Mouse (Mus musculus) c-Kit-positive CD71-negative TER-119-negative erythroid progenitor cells, embryonic 14.5 days (primary cell): ENCODE data around the gene Uqcrfs1.

ENCODE experiments used
- DNase-seq: peaks from one replicate; pipeline ENCODE4 v3.0.0-alpha.2; 2013; ENCODE audit warnings: low read depth

Gene Uqcrfs1

DNA sequence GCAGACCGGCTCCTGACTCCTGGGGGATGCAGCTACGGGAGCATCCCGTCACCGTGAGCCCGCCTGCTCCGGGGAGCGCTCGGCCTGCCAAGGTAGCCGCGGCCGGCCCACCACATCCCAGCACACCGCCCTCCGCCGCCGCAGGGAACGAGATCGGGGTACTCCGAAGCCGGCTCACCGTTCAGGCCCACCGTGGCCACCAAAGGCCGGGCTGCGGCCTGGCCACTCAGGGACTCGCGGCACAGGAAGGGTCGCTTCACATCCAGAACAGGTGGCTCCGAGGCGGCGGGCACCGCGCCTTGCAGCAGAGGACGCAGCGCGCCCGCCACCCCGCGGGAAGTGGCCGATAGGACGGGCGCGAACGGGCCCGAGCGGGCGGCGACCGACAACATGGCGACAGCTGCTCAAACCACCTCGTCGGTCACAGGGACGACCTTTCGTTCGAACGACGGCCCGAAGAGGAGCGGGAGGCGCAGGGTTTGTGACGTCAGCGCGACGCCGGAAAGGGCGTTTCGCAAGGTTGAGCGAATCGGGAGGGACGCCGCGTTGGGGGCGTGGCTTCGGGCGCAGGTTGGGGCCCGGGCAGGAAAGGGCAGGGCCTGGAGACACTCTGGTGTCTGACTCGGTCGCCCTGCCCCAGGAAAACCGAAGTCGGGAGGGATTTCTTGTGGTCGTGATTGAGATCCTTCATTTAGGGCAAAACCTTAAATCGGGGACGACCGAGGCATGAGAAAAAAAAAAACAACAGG, at the start of gene Uqcrfs1:
Uqcrfs1 (minus strand) TSS at position 507 of the 749 bp plus-strand sequence.
- DNase-seq: peak; percentile 94

DNA sequence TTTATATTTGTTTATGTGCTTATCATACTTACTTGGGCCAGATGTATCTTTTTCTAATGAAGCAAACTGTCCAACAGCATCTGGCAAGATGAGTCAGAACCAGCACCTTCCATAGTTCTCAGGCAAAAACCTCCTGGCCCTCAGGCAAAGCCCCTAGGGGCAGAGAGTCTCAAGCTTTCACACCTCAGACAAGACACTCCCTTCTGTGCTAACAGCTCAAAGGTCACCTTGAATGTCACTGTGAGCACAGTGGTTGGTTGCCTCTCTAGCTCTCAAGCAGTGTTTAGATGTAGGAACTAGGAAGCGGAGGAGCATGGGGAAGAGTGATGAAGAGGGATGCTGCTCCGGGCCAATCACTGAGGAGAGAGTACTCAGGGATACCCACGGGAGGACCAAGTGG, 40.6 kb upstream of the Uqcrfs1 start:
- no peak for DNase-seq

GRCm38 (mm10) chr13:30582541-30582940, 37.4 kb upstream of the Uqcrfs1 start:
- DNase-seq: no peak

- DNase-seq: no peak
These were observed 33.6 kb upstream of the Uqcrfs1 start for GRCm38 (mm10) chr13:30578806-30579205.

DNA sequence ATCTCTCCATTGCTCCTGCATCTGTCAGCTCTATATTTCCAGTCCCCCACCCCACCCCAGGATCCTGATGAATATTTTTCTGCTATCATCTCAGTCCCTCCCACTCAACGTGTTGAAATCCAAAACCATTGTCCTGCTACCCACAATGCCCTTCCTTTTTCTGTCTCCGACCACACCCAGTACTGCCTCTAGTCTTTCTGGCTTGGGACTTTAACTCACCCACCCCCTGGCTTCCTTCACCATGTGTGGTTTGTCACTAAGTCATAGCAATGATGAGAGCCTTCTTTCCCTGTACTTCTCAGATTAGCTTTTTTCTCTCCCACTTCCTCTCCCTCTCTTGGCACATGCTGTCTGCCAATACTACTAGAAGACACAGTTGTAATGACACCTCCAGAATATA, 31.7 kb upstream of the Uqcrfs1 start:
- DNase-seq: no peak

GRCm38 (mm10) chr13:30572971-30573370, 27.8 kb upstream of the Uqcrfs1 start:
- no peak for DNase-seq

GRCm38 (mm10) chr13:30570182-30570581, 25.0 kb upstream of the Uqcrfs1 start:
- DNase-seq: no peak

DNA sequence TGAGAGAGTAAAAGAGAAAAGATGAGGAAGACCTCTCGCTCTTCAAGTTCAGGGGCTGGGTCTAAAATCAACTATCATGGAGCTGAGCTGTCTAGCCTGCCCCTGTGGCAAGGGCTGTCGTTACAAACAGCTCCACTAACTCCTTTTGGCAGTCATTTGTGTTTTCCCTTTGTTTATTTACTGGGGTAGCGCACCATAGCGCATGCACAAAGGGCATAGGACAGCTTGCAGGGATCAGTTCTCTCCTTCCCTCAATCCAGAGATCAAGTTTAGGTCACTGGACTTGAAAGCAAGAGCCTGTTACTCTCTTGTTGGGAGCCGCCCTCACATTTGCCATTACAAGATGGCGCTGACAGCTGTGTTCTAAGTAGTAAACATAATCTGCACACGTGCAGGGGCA, 22.4 kb upstream of the Uqcrfs1 start:
- no peak for DNase-seq

- DNase-seq: peak; percentile 46
These were observed 21.6 kb upstream of the Uqcrfs1 start for GRCm38 (mm10) chr13:30566767-30567166.

- no peak for DNase-seq
These were observed 15.4 kb upstream of the Uqcrfs1 start for GRCm38 (mm10) chr13:30560603-30561002.

GRCm38 (mm10) chr13:30560052-30560451, 14.9 kb upstream of the Uqcrfs1 start:
- no peak for DNase-seq

DNA sequence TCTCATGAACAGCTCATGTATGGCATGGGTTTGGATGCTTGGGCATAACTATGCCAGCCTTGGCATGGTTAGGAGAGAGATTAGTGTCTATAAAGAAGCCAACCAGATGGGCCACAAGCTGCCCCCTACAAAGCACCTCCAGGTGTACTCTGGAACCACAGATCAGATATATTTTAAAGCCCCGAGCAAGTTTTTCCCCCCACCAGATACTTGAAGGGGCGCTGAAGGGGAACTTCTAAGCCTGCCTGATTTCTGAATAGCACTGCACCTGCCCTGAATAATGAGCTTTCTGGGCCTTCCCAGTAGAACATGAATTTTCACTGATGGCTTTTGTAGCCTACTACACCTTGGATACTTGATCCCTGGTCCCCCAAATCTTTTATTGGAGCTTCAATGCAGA, 12.6 kb upstream of the Uqcrfs1 start:
- no peak for DNase-seq

DNA sequence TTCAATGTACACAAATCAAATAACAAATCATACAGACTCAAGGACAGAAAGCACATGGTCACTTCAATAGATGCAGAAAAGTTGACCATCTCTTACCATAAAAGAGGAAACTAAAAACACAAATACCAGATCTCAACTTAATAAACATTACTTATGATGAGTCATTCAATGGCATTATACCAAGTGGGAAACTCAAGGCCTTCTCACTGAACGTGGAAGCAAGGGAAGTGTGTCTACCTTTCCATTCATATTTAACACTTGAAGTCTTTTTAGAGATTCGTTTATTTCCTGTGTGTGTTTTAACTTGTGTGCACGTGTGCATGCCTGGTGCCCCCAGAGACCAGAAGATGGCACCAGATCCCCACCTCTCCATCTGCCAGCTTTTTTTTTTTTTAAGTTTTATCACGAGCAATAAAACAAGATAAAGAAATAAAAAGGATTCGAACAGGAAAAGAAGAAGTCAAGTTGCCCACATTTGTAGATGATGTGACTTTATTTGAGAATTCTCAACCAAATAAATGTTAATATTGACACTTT, 8.0 kb upstream of the Uqcrfs1 start:
- no peak for DNase-seq

DNA sequence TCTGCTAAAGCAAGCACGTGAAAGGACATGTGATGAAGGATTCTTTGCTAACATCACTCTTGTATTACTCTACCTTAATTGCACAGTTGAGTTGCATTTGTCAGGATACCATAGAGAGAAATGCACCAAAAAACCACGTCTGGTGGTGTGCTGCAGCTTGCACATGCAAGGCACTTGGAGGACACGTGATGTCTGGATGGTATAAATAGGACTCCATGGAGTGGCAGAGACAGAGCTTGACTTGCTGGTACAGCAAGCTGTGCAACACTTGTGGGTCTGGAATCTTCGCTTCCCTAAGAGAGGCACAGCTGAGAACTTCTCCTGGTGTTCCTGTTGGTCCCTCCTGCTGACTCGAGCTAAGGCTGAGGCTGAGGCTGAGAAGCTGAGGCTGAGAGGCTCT, 4.2 kb upstream of the Uqcrfs1 start:
- no peak for DNase-seq

DNA sequence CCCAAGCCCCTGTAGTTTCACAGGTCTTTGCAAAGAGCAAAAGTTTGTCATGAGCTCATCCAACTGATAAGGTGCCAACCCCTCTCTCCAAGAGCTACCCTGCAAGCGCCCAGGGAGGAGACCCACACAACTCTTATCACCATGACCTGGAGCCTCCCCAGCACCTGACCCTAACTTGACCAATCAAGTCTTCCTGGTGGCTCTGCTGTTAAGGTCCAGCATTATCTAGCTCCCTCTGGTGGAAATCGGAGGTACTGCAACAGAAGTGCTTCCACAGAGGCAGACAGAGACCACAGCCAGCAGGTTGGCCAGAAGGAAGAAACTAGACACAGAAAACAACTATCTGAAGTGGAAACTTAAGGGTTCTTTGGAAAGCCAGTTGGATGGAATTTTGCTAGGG, 3.7 kb upstream of the Uqcrfs1 start:
- peak; percentile 86 for DNase-seq

DNA sequence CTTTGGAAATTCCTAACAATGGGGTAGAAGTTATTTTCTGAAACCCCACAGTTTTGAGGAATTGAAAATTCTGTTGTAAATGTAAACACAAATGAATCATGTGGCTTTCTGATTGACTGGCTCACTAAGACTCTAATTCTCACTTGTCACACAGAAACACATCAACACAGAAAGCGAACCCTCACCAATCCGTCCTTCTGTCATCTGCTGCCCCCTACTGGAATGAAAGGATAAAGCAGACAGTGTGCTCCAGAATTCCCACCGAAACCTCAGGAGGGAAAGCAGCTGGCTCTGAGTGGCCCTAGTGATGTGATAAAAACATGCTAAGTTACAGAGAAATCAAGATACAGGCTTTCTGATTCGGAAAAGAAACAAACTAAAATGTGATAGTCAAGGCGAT, 14.4 kb downstream of the Uqcrfs1 start:
- DNase-seq: peak; percentile 44

- no peak for DNase-seq
These were observed 20.2 kb downstream of the Uqcrfs1 start for GRCm38 (mm10) chr13:30524961-30525360.

GRCm38 (mm10) chr13:30523971-30524370, 21.2 kb downstream of the Uqcrfs1 start:
- no peak for DNase-seq

DNA sequence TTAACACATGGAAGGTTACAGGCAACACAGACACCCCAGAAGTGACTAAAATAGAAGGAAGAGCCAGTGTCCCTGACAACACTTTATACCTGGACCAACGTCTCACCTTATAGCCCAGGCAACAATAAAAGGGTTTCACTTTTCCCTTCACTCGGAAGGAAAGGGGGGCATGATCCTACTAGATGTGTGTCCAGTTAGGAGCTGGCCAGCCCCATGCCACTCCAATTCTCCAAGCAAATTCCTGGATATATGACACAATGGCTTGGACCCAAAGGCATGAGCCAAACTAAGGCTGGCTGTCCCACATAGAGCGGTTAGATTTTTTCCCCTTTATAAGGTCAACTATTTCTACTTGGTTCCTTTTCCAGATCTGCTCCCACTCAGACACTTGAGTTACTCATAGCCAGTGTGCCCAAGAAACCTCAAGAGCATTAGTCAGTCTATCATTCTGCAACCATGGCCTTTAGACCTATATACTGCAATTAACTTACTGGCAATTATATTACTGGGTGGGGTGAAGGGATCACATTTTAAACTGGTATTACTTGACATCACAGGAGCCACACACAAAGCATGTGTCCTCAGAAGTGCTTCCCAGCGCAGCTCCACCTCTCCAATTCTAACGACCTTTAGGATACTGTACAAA, 21.8 kb downstream of the Uqcrfs1 start:
- no peak for DNase-seq

- no peak for DNase-seq
These were observed 23.8 kb downstream of the Uqcrfs1 start for GRCm38 (mm10) chr13:30521282-30521902.

- DNase-seq: no peak
These were observed 27.0 kb downstream of the Uqcrfs1 start for GRCm38 (mm10) chr13:30518191-30518590.

DNA sequence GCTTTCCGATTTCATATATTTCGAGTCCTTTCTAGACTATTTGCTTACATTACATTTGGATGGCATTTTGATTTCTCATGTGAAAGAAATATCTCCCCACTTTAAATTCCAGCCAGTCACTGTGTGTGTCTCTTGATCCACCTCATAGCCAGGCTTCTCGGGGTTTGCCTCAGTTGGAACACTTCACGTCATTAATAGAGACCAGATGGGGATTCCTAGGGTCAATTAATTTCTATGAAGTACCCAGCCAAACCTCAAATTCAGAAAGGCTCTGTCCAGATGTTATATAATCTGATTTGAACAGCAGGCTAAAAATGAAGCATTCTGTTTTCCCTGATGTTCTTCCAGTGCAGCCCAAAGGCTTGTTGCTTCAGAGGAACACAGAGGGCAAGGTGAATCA, 37.5 kb downstream of the Uqcrfs1 start:
- no peak for DNase-seq

DNA sequence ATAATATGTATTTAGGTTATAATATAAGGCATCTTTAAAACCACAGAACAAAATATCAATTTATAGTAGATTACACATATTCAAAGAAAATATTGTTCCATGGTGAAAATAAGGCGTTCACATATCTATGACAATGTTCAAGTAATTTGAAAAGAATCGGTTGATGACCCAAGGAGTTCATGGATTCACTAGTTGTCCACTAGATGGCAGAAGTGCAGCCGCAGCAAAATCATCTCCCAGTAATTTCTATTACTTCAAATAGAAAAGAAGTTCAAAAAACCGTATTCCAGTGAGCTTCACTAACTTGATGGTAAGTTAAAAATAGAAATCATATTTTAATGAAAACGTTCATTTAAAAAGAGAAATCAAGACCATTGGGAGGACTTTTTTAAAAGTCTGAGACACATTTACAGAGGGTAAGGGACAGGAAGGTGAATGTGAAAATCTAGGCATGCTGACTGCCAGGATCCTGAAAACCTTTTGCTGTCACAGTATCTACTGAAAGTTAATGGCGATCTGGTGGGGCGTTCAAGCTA, 43.2 kb downstream of the Uqcrfs1 start:
- DNase-seq: peak; percentile 13
